Mouse (Mus musculus) heart, embryonic 15.5 days (tissue): Measurements from ENCODE around the gene Tgm5. TPM values are rescaled to one million over a fixed set of nuclear protein-coding genes. Genes with fewer than 3 reads are reported as not detected.
"Not testable (repeated sequence)": the region's sequence is repeated elsewhere in the genome, so short reads cannot be mapped to it uniquely, and the experiment has no call there.

Experiments
- ATAC-seq: fragments of 200-750 bp; cut with Nextera tagmentation; replicated peaks from 2 replicates; pipeline ENCODE4 v1.8.0; 2017; ENCODE audit warnings: low read depth, moderate TSS enrichment; ENCODE audit not compliant: insufficient number of reproducible peaks, insufficient read depth, low FRiP score
- H3K27ac ChIP-seq: fragments of 300-500 bp; sonication (generic); 2 replicates; pipeline ENCODE4 v1.5.1; 2015; ENCODE audit warnings: mild to moderate bottlenecking, inconsistent platforms
- H3K27me3 ChIP-seq: fragments of 300-500 bp; sonication (generic); 2 replicates; pipeline ENCODE4 v1.6.1; 2015; ENCODE audit warnings: inconsistent platforms
- H3K36me3 ChIP-seq: fragments of 300-500 bp; sonication (generic); 2 replicates; pipeline ENCODE4 v1.6.1; 2015; ENCODE audit warnings: mild to moderate bottlenecking, inconsistent platforms
- H3K4me1 ChIP-seq: fragments of 300-500 bp; sonication (generic); replicated peaks from 2 replicates; pipeline ENCODE4 v1.6.1; 2015; ENCODE audit warnings: inconsistent platforms
- H3K4me2 ChIP-seq: fragments of 300-500 bp; sonication (generic); 2 replicates; pipeline ENCODE4 v1.6.1; 2015; ENCODE audit warnings: inconsistent platforms, mild to moderate bottlenecking, moderate library complexity
- H3K4me3 ChIP-seq: fragments of 300-500 bp; sonication (generic); 2 replicates; pipeline ENCODE4 v1.5.1; 2015; ENCODE audit warnings: mild to moderate bottlenecking, inconsistent platforms
- H3K9ac ChIP-seq: fragments of 300-500 bp; sonication (generic); 2 replicates; pipeline ENCODE4 v1.6.1; 2015; ENCODE audit warnings: mild to moderate bottlenecking, inconsistent platforms
- H3K9me3 ChIP-seq: fragments of 300-500 bp; sonication (generic); replicated peaks from 2 replicates; pipeline ENCODE4 v1.6.1; 2016; ENCODE audit warnings: inconsistent platforms
- WGBS: fragments of 180-500 bp; shearing (Covaris S2); methylation state at CpG from one replicate; pipeline ENCODE4 v1.1.7; 2015; ENCODE audit warnings: mixed read lengths; 5-methylcytosine and 5-hydroxymethylcytosine counted together
- polyA plus RNA-seq: library from polyadenylated mRNA; unstranded; fragments of >200 nt; fragmentation: Nextera tagmentation; extraction: Ambion mirVana; gene quantifications from 2 replicates; pipeline ENCODE4 v1.2.1, GENCODE M21; 2015

The Tgm5 gene
- polyA plus RNA-seq, 1 experiment from 2014 or later: not detected

- Histone ChIP-seq H3K9me3 (no peaks in the 10 kb centered on the region), H3K27ac (no peak overlapping the region), H3K36me3 (0 out of 2 replicates have a peak, but pooled peaks cover 3% of the 10 kb centered on the region), H3K4me1 (peaks cover 8% of the 10 kb centered on the region), H3K27me3 (no peaks in the 10 kb centered on the region), H3K4me3 (no peak overlapping the region), H3K9ac (no peak overlapping the region), H3K4me2 (no peak overlapping the region)
- ATAC-seq: no peak
- WGBS: 83% methylated on average over 1 of the region's 1 CpGs
These were observed 78.7 kb downstream of the Tgm5 start for GRCm38 (mm10) chr2:121006986-121007385.

- H3K27ac ChIP-seq: no peak overlapping the region
- H3K36me3 ChIP-seq: no peaks in the 10 kb centered on the region
- H3K4me3 ChIP-seq: no peak overlapping the region
- no peak overlapping the region for H3K4me2 ChIP-seq
- ATAC-seq: no peak
- H3K4me1 ChIP-seq: peaks cover 5% of the 10 kb centered on the region
- WGBS: 77% methylated on average over 7 of the region's 7 CpGs
- no peaks in the 10 kb centered on the region for H3K27me3 ChIP-seq
- H3K9me3 ChIP-seq: no peaks in the 10 kb centered on the region
- H3K9ac ChIP-seq: no peak overlapping the region
These were observed 81.4 kb downstream of the Tgm5 start for GRCm38 (mm10) chr2:121004018-121004811.

GRCm38 (mm10) chr2:121003586-121003985 lies 82.1 kb downstream of the Tgm5 start:
- H3K9me3 ChIP-seq: no peaks in the 10 kb centered on the region
- no peak overlapping the region for H3K4me2 ChIP-seq
- H3K27ac ChIP-seq: no peak overlapping the region
- H3K36me3 ChIP-seq: no peaks in the 10 kb centered on the region
- no peak overlapping the region for H3K9ac ChIP-seq
- no peaks in the 10 kb centered on the region for H3K4me1 ChIP-seq
- H3K27me3 ChIP-seq: no peaks in the 10 kb centered on the region
- ATAC-seq: no peak
- WGBS: 61% methylated on average over 2 of the region's 2 CpGs
- H3K4me3 ChIP-seq: no peak overlapping the region

GRCm38 (mm10) chr2:120998863-120999262 lies 86.8 kb downstream of the Tgm5 start:
- no peaks in the 10 kb centered on the region for H3K27me3 ChIP-seq
- no peak for ATAC-seq
- 79% methylated on average over 8 of the region's 8 CpGs for WGBS
- H3K9me3 ChIP-seq: no peaks in the 10 kb centered on the region
- no peak overlapping the region for H3K27ac ChIP-seq
- no peaks in the 10 kb centered on the region for H3K4me1 ChIP-seq
- H3K9ac ChIP-seq: no peak overlapping the region
- no peak overlapping the region for H3K4me3 ChIP-seq
- H3K4me2 ChIP-seq: no peak overlapping the region
- H3K36me3 ChIP-seq: no peaks in the 10 kb centered on the region

GRCm38 (mm10) chr2:120996607-120997006 lies 89.0 kb downstream of the Tgm5 start:
- 77% methylated on average over 1 of the region's 1 CpGs for WGBS

More at GRCm38 (mm10) chr2:120996607-120997006, 89.0 kb downstream of the Tgm5 start:
- H3K36me3 ChIP-seq, H3K4me2 ChIP-seq, H3K27ac ChIP-seq, H3K9ac ChIP-seq, H3K27me3 ChIP-seq, H3K9me3 ChIP-seq, H3K4me1 ChIP-seq, H3K4me3 ChIP-seq, ATAC-seq: not testable (repeated sequence)

Other genes starting within 250 kb of the Tgm5 start
- 4.3 and 6.5 TPM in 2 replicates for gene Cdan1, start 235.7 kb downstream of the Tgm5 start, polyA plus RNA-seq
- gene Ttbk2, start 235.2 kb downstream of the Tgm5 start, polyA plus RNA-seq: 2.4 and 2.9 TPM in 2 replicates
- gene Ubr1, start 115.1 kb downstream of the Tgm5 start, polyA plus RNA-seq: 17.5 and 21.3 TPM in 2 replicates
- 2.8 and 2.9 TPM in 2 replicates for gene Tmem62, start 108.8 kb downstream of the Tgm5 start, polyA plus RNA-seq
- 41.9 and 42.9 TPM in 2 replicates for gene Ccndbp1, start 77.4 kb downstream of the Tgm5 start, polyA plus RNA-seq
- gene Epb42, start 48.8 kb downstream of the Tgm5 start, polyA plus RNA-seq: 1.8 and 5.5 TPM in 2 replicates
- gene Tgm7, start 24.0 kb upstream of the Tgm5 start, polyA plus RNA-seq: not detected in 2 replicates
- gene Adal, start 54.6 kb upstream of the Tgm5 start, polyA plus RNA-seq: 14.6 and 15.1 TPM in 2 replicates
- gene Lcmt2, start 54.8 kb upstream of the Tgm5 start, polyA plus RNA-seq: 17.3 and 17.5 TPM in 2 replicates
- 27.4 and 35.7 TPM in 2 replicates for gene Tubgcp4, start 84.8 kb upstream of the Tgm5 start, polyA plus RNA-seq
- 6.4 TPM in 2 replicates for gene Zscan29, start 85.3 kb upstream of the Tgm5 start, polyA plus RNA-seq
- 43.6 and 45.5 TPM in 2 replicates for gene Trp53bp1, start 185.6 kb upstream of the Tgm5 start, polyA plus RNA-seq
- 3.5 and 4.8 TPM in 2 replicates for gene Map1a, start 203.8 kb upstream of the Tgm5 start, polyA plus RNA-seq